Mouse (Mus musculus): ENCODE data around the gene Gm10670.
"Not testable (repeated sequence)": the region's sequence is repeated elsewhere in the genome, so short reads cannot be mapped to it uniquely, and the experiment has no call there.

Gene Gm10670

DNA sequence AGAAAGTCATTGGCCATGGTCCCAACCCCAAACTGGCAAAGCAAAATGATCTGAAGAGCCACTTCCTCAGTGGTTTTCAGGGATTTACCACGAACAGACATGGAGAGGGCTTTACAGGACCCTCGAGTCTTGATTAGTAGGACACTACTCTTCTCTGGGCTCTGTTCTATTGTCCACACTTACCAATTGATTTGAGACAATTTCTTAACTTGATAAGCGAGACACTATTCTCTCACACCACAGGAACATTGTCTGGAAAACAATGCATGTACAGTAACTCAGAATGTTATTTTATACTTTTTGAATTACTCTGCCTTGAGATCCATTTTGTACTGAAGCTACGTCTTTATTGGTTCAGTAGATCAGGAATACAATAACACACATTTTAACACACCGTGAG lies at the start of gene Gm10670:
TSS of gene Gm10670 (minus strand) at position 101 of the 400 bp plus-strand sequence.
- not testable (repeated sequence) for DNase-seq

DNA sequence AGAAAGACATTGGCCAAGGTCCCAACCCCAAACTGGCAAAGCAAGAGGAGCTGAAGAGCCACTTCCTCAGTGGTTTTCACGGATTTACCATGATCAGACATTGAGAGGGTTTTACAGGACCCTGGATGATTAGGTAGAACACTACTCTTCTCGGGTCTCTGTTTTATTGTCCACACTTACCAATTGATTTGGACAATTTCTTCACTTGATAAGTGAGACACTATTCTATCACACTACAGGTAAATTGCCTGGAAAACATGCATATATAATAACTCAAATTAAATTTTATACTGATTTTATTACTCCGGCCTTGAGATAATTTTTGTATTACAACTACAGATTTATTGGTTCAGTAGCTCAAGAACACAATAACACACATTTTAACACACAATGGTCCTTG lies 35.7 kb upstream of the Gm10670 start, which contains the start of gene Vmn1r103:
TSS of gene Vmn1r103 (minus strand) at position 101 of the 400 bp plus-strand sequence.
- not testable (repeated sequence) for DNase-seq

DNA sequence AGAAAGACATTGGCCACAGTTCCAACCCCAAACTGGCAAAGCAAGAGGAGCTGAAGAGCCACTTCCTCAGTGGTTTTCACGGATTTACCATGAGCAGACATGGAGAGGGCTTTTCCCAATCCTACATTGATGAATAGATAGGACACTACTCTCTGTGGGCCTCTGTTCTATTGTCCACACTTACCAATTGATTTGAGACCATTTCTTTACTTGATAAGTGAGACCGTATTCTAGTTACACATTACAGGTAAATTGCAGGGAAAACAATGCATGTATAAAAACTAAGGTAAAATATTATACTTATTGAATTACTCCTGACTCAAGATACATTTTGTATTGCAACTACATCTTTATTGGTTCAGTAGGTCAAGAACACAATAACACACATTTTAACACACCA lies 32.2 kb downstream of the Gm10670 start, which contains the start of gene Vmn1r101:
TSS of gene Vmn1r101 (minus strand) at position 101 of the 400 bp plus-strand sequence.
- DNase-seq, result not testable (repeated sequence)
